Mouse (Mus musculus): Measurements from ENCODE around the gene Ccdc34.

DNA sequence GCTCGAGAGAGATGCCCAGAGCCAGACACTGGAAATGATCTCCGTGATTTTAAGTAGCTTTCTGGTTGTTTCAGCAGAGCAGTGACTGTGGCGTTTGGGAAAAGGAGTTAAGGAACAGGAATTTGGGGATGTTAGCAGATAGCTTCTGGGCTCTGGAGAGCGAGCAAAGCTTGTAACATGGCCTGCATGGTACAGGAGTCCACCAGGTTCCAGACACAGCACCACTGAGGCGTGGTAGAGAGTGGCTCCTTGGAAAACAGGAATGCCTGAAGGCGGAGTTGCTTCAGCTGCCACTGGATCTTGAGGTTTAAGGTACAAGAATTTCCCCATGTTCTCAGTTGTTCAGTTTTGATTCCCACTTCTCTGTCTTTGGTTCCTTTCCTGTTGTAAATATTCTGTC, 40.3 kb upstream of the Ccdc34 start:
- TF ChIP-seq CTCF (conservative IDR thresholded peaks at IDR 0.05 in 1 of 2, IDR thresholded peaks at IDR 0.05 in 1 of 2; ENCODE audit: low read depth in 2 of 2, low read length in 2 of 2) (no peak), EP300 (IDR thresholded peaks at IDR 0.05; ENCODE audit: low read length) (no peak), KAT2A (IDR thresholded peaks at IDR 0.05; ENCODE audit: insufficient replicate concordance, low read length) (no peak), E2F4 (IDR thresholded peaks at IDR 0.05; ENCODE audit: insufficient replicate concordance, low read depth, low read length) (no peak), ETS1 (conservative IDR thresholded peaks at IDR 0.05; ENCODE audit: low read depth, low read length) (no peak), ZC3H11A (IDR thresholded peaks at IDR 0.05; ENCODE audit: low read depth, low read length) (no peak), ELF1 (IDR thresholded peaks at IDR 0.05; ENCODE audit: low read depth, low read length) (no peak), ZMIZ1 (IDR thresholded peaks at IDR 0.05; ENCODE audit: low read depth, low read length) (no peak), POLR2A (IDR thresholded peaks at IDR 0.05; ENCODE audit: low read depth, low read length) (no peak), MAFK (IDR thresholded peaks at IDR 0.05; ENCODE audit: insufficient replicate concordance, low read length) (no peak), CHD2 (IDR thresholded peaks at IDR 0.05; ENCODE audit: low read length) (no peak)
